Mouse (Mus musculus) CH12.LX (cell line): ENCODE measurements at regions not wholly inside any gene's neighbourhood (a gene's known extent, or its start where the extent isn't known, plus 50 kb on each side); places are given as distances from the start of the nearest gene placed in this dataset.

Experiments
- DNase-seq: peaks from one replicate; pipeline ENCODE4 v3.0.0-alpha.2; 2013; ENCODE audit errors: extremely low read depth
- H3K27ac ChIP-seq: 2 replicates; pipeline ENCODE4 v1.5.1; 2012; ENCODE audit warnings: low read depth, mild to moderate bottlenecking, control low read depth, moderate library complexity; ENCODE audit not compliant: insufficient read depth
- H3K27me3 ChIP-seq: replicated peaks from 2 replicates; pipeline ENCODE3; 2012; ENCODE audit warnings: inconsistent platforms
- H3K36me3 ChIP-seq, 2 experiments: replicated peaks in 1 of 2; 2 replicates each; pipeline versions ENCODE3 to v1.6.1; 2012; ENCODE audit warnings: inconsistent platforms in 1 of 2, low read length in 1 of 2, mild to moderate bottlenecking in 1 of 2, mixed read lengths in 1 of 2, moderate library complexity in 1 of 2; ENCODE audit not compliant: control insufficient read depth in 1 of 2, insufficient read depth in 1 of 2
- H3K4me1 ChIP-seq, 2 experiments: 2 replicates each; pipeline ENCODE4 v1.6.1; 2012; ENCODE audit warnings: inconsistent platforms in 1 of 2, moderate library complexity in 1 of 2; ENCODE audit not compliant: insufficient read depth in 2 of 2, control insufficient read depth in 1 of 2
- H3K4me2 ChIP-seq: 2 replicates; pipeline ENCODE4 v1.6.1; 2012; ENCODE audit warnings: low read depth, mild to moderate bottlenecking, control low read depth; ENCODE audit not compliant: poor library complexity, insufficient read depth, severe bottlenecking
- H3K4me3 ChIP-seq, 3 experiments: fragments of 150-350 bp in 1 of 3; sonication (generic) in 1 of 3; replicated peaks in 1 of 3; 2 replicates each; pipeline versions ENCODE3 to v1.5.1; 2011 to 2012; ENCODE audit warnings: low read depth in 2 of 3, low read length in 2 of 3, mild to moderate bottlenecking in 2 of 3, moderate library complexity in 2 of 3, control low read depth in 1 of 3, improper control_type of control experiment in 1 of 3, inconsistent platforms in 1 of 3, mixed read lengths in 1 of 3; ENCODE audit not compliant: poor library complexity in 1 of 3
- H3K79me2 ChIP-seq: replicated peaks from 2 replicates; pipeline ENCODE4 v1.6.1; 2012; ENCODE audit warnings: mild to moderate bottlenecking, moderate library complexity; ENCODE audit not compliant: control insufficient read depth, poor library complexity, insufficient read depth, severe bottlenecking; ENCODE audit errors: extremely low read depth
- H3K9ac ChIP-seq: 2 replicates; pipeline ENCODE4 v1.6.1; 2012; ENCODE audit warnings: low read depth, mild to moderate bottlenecking, control low read depth, moderate library complexity; ENCODE audit not compliant: insufficient read depth
- H3K9me3 ChIP-seq: replicated peaks from 2 replicates; pipeline ENCODE3; 2012; ENCODE audit warnings: low read length, inconsistent platforms, mixed read lengths
- CHD1 ChIP-seq: IDR thresholded peaks from 2 replicates; pipeline ENCODE4 v1.6.1; 2012; ENCODE audit warnings: low read depth, low read length, improper control_type of control experiment, inconsistent platforms
- CHD2 ChIP-seq: IDR thresholded peaks from 2 replicates; pipeline ENCODE4 v1.6.1; 2011; ENCODE audit warnings: low read length, improper control_type of control experiment
- E2F4 ChIP-seq: IDR thresholded peaks from 2 replicates; pipeline ENCODE4 v1.6.1; 2011; ENCODE audit warnings: low read depth, low read length, improper control_type of control experiment; ENCODE audit not compliant: insufficient replicate concordance
- ETS1 ChIP-seq: conservative IDR thresholded peaks from 2 replicates; pipeline ENCODE4 v1.6.1; 2012; ENCODE audit warnings: low read depth, mild to moderate bottlenecking, inconsistent platforms, low read length, improper control_type of control experiment, moderate library complexity
- GABPA ChIP-seq: IDR thresholded peaks from 2 replicates; pipeline ENCODE4 v1.6.1; 2012; ENCODE audit warnings: low read depth, low read length, improper control_type of control experiment, inconsistent platforms; ENCODE audit not compliant: insufficient replicate concordance
- IRF4 ChIP-seq: IDR thresholded peaks from 2 replicates; pipeline ENCODE4 v1.6.1; 2014; ENCODE audit warnings: low read depth, mild to moderate bottlenecking, inconsistent platforms, low read length, improper control_type of control experiment
- JUN ChIP-seq: IDR thresholded peaks from 2 replicates; pipeline ENCODE4 v1.6.1; 2011; ENCODE audit warnings: low read depth, mild to moderate bottlenecking, low read length, improper control_type of control experiment, moderate library complexity; ENCODE audit not compliant: insufficient read depth
- JUND ChIP-seq: conservative IDR thresholded peaks from 2 replicates; pipeline ENCODE4 v1.6.1; 2011; ENCODE audit warnings: low read depth, low read length, improper control_type of control experiment
- MAFK ChIP-seq: IDR thresholded peaks from 2 replicates; pipeline ENCODE4 v1.6.1; 2011; ENCODE audit warnings: low read length, improper control_type of control experiment; ENCODE audit not compliant: insufficient replicate concordance
- MEF2A ChIP-seq: IDR thresholded peaks from 2 replicates; pipeline ENCODE4 v1.6.1; 2014; ENCODE audit warnings: low read depth, mild to moderate bottlenecking, inconsistent platforms, low read length, improper control_type of control experiment, borderline replicate concordance
- MXI1 ChIP-seq: IDR thresholded peaks from 2 replicates; pipeline ENCODE4 v1.6.1; 2011; ENCODE audit warnings: mild to moderate bottlenecking, low read depth, low read length, improper control_type of control experiment
- NELFE ChIP-seq: IDR thresholded peaks from 2 replicates; pipeline ENCODE4 v1.6.1; 2011; ENCODE audit warnings: low read depth, low read length, improper control_type of control experiment
- NRF1 ChIP-seq: IDR thresholded peaks from 2 replicates; pipeline ENCODE4 v1.6.1; 2014; ENCODE audit warnings: low read depth, mild to moderate bottlenecking, inconsistent platforms, low read length, improper control_type of control experiment, moderate library complexity
- PAX5 ChIP-seq: IDR thresholded peaks from 2 replicates; pipeline ENCODE4 v1.6.1; 2012; ENCODE audit warnings: low read length, inconsistent platforms, mixed read lengths
- POLR2AphosphoS2 ChIP-seq: IDR thresholded peaks from 2 replicates; pipeline ENCODE4 v1.6.1; 2011; ENCODE audit warnings: low read depth, low read length, improper control_type of control experiment
- RAD21 ChIP-seq: IDR thresholded peaks from 2 replicates; pipeline ENCODE4 v1.6.1; 2011; ENCODE audit warnings: low read depth, mild to moderate bottlenecking, low read length, improper control_type of control experiment, moderate library complexity
- TCF12 ChIP-seq: IDR thresholded peaks from 2 replicates; pipeline ENCODE4 v1.6.1; 2014; ENCODE audit warnings: low read depth, mild to moderate bottlenecking, inconsistent platforms, low read length, improper control_type of control experiment
- USF2 ChIP-seq: conservative IDR thresholded peaks from 2 replicates; pipeline ENCODE4 v1.6.1; 2011; ENCODE audit warnings: low read depth, low read length, improper control_type of control experiment
- ZC3H11A ChIP-seq: IDR thresholded peaks from 2 replicates; pipeline ENCODE4 v1.6.1; 2012; ENCODE audit warnings: low read depth, mild to moderate bottlenecking, inconsistent platforms, low read length, improper control_type of control experiment
- ZKSCAN1 ChIP-seq: IDR thresholded peaks from 2 replicates; pipeline ENCODE4 v1.6.1; 2012; ENCODE audit warnings: low read depth, inconsistent platforms, low read length, improper control_type of control experiment, borderline replicate concordance
- ZMIZ1 ChIP-seq: IDR thresholded peaks from 2 replicates; pipeline ENCODE4 v1.6.1; 2012; ENCODE audit warnings: low read depth, mild to moderate bottlenecking, inconsistent platforms, low read length, improper control_type of control experiment
- dilution Hi-C: fragments of 300-500 bp; cut with MboI; formaldehyde crosslinking; loops from 2 replicates; pipeline ENCODE4 v1.14.3; 2020; ENCODE audit warnings: low sequenced_read_pairs; ENCODE audit not compliant: extremely low pct_unique_long_range_greater_than_20kb, extremely low pct_ligation_motif_present
- in situ Hi-C: fragments of 300-500 bp; cut with MboI; formaldehyde crosslinking; loops from 3 replicates; pipeline ENCODE4 v1.14.3; 2019; ENCODE audit warnings: low sequenced_read_pairs, low pct_ligation_motif_present, low pct_unique_long_range_greater_than_20kb, mixed read lengths

DNA sequence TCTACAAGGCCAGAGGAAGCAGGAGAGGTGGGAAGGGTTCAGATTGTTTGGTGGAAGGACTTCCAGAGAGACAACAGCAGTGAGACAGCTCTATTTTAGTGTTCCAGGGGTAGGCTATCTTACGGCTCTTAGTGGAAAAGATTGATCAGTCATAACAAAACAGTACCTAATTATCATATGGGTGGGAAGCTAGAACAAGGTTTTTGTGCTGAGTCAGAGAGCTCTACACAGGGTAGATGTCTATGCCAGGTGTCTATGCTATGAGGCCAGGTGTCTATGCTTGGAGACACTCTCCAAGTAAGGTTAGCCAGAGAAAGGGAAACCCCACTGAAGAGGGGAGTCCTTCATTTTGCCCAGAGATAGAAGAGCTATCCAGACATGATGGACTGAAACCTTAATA is 143.9 kb downstream of the Tmem26 start:
- Histone ChIP-seq H3K9ac (no peak overlapping the region), H3K27ac (no peak overlapping the region), H3K27me3 (no peaks in the 10 kb centered on the region), H3K9me3 (no peaks in the 10 kb centered on the region), H3K36me3 (no peaks in the 10 kb centered on the region), H3K4me1 (peaks cover 3 to 14% of the 10 kb centered on the region in 2 experiments; a peak in 2 of 4 replicates), H3K4me2 (peak overlapping the region; percentile 44), H3K4me3 (no peak overlapping the region), H3K79me2 (no peaks in the 10 kb centered on the region)
- dilution Hi-C loops, result no loop called here
- TF ChIP-seq ETS1, result peak; percentile 33
- TF ChIP-seq MAFK, result peak; percentile 85
- TF ChIP-seq TCF12, result no peak
- peak; percentile 67 for TF ChIP-seq JUND
- TF ChIP-seq JUN, result no peak
- TF ChIP-seq NRF1, result no peak
- TF ChIP-seq IRF4, result peak; percentile 35; the same call in 1 of the 2 replicates
- in situ Hi-C loops, result no loop called here
- peak; percentile 59 for DNase-seq

DNA sequence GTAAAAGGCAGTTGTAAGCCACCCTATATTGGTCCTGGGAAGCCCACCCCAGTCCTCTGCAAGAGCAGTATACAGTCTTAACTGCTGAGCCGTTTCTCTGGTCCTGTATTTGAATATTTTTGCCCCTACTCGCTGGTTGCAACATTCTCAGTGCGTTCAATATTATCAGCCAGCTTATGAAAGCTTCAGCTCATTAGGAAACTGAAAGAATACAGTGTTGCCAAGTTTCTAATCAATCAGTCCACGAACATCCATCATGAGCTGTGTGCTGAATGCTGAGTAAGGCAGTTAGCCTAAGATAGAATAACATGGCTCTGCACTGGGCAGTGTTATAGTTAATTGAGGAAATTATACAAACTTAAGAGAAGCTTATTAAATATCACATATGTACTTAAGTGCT is 148.7 kb downstream of the Tmem26 start:
- no peaks in the 10 kb centered on the region for H3K79me2 ChIP-seq
- in situ Hi-C loops, result no loop called here
- no peak for TF ChIP-seq JUN
- TF ChIP-seq POLR2AphosphoS2, result no peak
- TF ChIP-seq GABPA, result no peak
- no peak for TF ChIP-seq NELFE
- TF ChIP-seq IRF4, result no peak
- TF ChIP-seq TCF12, result no peak
- no peak for TF ChIP-seq CHD1
- no peak for TF ChIP-seq E2F4
- TF ChIP-seq USF2, result no peak
- TF ChIP-seq RAD21, result no peak
- no peak for TF ChIP-seq MEF2A
- no peak for TF ChIP-seq CHD2
- no peak for TF ChIP-seq NRF1
- no peak for TF ChIP-seq ZC3H11A
- TF ChIP-seq PAX5, result no peak
- no peak for TF ChIP-seq MXI1
- TF ChIP-seq ZMIZ1, result no peak
- no peak for TF ChIP-seq JUND
- TF ChIP-seq ZKSCAN1, result no peak
- TF ChIP-seq, all 38 proteins: peak for 0
- no peak overlapping the region for H3K9ac ChIP-seq
- peak overlapping the region; percentile 13; the same call in 1 of the 2 replicates for H3K4me2 ChIP-seq
- peaks cover 0 to 11% of the 10 kb centered on the region in 2 experiments; a peak in 2 of 4 replicates for H3K4me1 ChIP-seq
- DNase-seq, result no peak
- H3K27me3 ChIP-seq, result no peaks in the 10 kb centered on the region
- H3K4me3 ChIP-seq, result no peak overlapping the region
- H3K36me3 ChIP-seq, result no peaks in the 10 kb centered on the region
- dilution Hi-C loops, result no loop called here
- H3K9me3 ChIP-seq, result no peaks in the 10 kb centered on the region
- no peak overlapping the region for H3K27ac ChIP-seq
